Mouse (Mus musculus): ENCODE measurements at regions not wholly inside any gene's neighbourhood (a gene's known extent, or its start where the extent isn't known, plus 50 kb on each side); places are given as distances from the start of the nearest gene placed in this dataset.

DNA sequence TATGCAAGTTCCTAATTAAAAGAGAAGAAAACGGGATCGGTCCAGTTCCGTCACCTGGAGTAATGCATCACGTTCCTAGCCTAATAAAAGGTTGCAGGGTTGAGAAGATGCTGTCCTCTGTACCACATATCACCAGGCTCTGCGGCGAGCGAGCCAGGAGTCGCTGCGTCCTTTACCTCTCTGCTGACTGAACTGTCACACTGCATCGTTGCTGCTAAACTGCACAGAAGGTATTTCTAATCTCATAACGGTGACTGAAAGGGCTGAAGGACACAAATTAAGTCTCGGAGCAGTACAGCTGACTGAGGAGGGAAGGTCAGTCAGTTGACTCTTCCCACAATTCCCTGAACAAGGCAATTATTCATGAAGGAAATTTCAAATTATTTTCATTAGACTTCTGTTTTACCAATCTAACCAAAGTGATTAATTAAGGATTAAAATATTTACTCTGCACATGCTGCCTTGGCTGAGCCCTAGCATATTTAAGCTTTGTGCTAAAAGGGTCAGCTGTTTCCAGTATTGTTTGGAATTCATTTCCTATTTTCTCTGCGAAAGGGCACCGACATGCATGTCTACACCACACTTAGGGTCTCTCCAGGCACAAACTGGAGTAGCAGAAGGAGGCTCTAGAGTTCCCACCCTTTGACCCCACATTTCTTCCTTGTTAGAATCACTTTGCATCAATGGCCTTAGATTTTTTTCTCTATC lies 157.8 kb upstream of the Ap5m1 start:
- TF ChIP-seq TCF12 (IDR thresholded peaks at IDR 0.05; ENCODE audit: insufficient read depth, poor library complexity, severe bottlenecking) = no peak
- no peak for TF ChIP-seq POLR2A (IDR thresholded peaks at IDR 0.05; ENCODE audit: insufficient read length, low read depth)
- TF ChIP-seq USF1 (IDR thresholded peaks at IDR 0.05; ENCODE audit: low read depth) = no peak
- TF ChIP-seq MAX (IDR thresholded peaks at IDR 0.05; ENCODE audit: low read depth) = no peak
- no peak for TF ChIP-seq MYOD1 (IDR thresholded peaks at IDR 0.05; ENCODE audit: control insufficient read depth in 1 of 3, insufficient read length in 2 of 3, low read depth in 2 of 3)
- TF ChIP-seq POLR2AphosphoS2 (IDR thresholded peaks at IDR 0.05; ENCODE audit: insufficient read length, low read depth) = no peak
- no peak for TF ChIP-seq TCF3 (IDR thresholded peaks at IDR 0.05; ENCODE audit: insufficient read length, low read depth)
- TF ChIP-seq CEBPB (IDR thresholded peaks at IDR 0.05; ENCODE audit: insufficient read depth, poor library complexity, severe bottlenecking) = no peak
- no peak for TF ChIP-seq E2F4 (IDR thresholded peaks at IDR 0.05; ENCODE audit: insufficient read depth)
- no peak for TF ChIP-seq SRF (IDR thresholded peaks at IDR 0.05; ENCODE audit: control insufficient read depth, insufficient read length, low read depth)
- no peak for TF ChIP-seq REST (IDR thresholded peaks at IDR 0.05; ENCODE audit: insufficient read depth, insufficient read length)
